Comparison of ENCODE assay signal across 13 mouse cellular contexts in the genomic region with DNA sequence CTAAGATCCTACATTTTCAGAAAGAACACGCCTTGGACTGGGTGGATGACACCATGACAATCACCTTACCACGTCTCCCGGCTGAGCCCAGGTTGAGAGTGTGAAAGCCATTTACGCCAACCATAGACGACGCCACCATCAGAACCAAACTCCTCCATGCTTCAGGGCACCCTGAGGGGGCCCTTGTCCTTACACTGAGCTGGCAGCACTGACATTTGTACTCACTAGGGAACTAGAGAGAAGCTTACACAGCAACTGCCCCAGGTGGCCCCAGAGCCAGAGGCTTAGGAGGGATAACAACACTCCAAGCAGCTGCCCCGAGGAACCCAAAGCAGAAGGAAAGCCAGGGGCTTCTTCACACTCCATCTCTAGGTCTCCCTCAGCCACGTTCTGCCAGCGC. TPM values are rescaled to one million over a fixed set of nuclear protein-coding genes. Genes with fewer than 3 reads are reported as not detected.
DNase-seq lines count a peak whose midpoint lies in the region; ATAC-seq lines count a peak whose summit lies in the region.
"Had no signal": no experiment of that assay in that cellular context is flagged by ENCODE, and none has a peak within 500 bp of the region (broad histone marks: within the 10 kb centered on the region; RNA-seq: fewer than 3 reads in every experiment).

No protein-coding gene starts in this region.

- WGBS in heart, embryonic 11.5 days (ENCODE audit: insufficient replicate concordance) = 40% methylated on average over 9 of the region's 9 CpGs
- 78% methylated on average over 9 of the region's 9 CpGs for WGBS in neural tube, embryonic 12.5 days
- 68% methylated on average over 9 of the region's 9 CpGs for WGBS in limb, embryonic 12.5 days

- ATAC-seq in heart, embryonic 11.5 days (replicated peaks; ENCODE audit: insufficient number of reproducible peaks, low FRiP score, low TSS enrichment) = no peak
- ATAC-seq in neural tube, embryonic 12.5 days (ENCODE audit: low FRiP score, low read depth) = no peak
- no peak for ATAC-seq in limb, embryonic 12.5 days (ENCODE audit: insufficient number of reproducible peaks, insufficient read depth, low FRiP score, low TSS enrichment, low read depth)
- no peak for ATAC-seq in monocyte, adult 5-6 weeks (replicated peaks; ENCODE audit: insufficient number of reproducible peaks, low FRiP score, low TSS enrichment, poor library complexity, severe bottlenecking)

- peak overlapping the region; percentile 93 for H3K4me3 ChIP-seq in heart, embryonic 11.5 days (ENCODE audit: low read depth, low read length)
- no peak overlapping the region for H3K4me3 ChIP-seq in neural tube, embryonic 12.5 days
- no peak overlapping the region for H3K4me3 ChIP-seq in limb, embryonic 12.5 days (replicated peaks)

- peak overlapping the region; percentile 75 for H3K4me2 ChIP-seq in heart, embryonic 11.5 days
- peak overlapping the region; percentile 77 for H3K4me2 ChIP-seq in neural tube, embryonic 12.5 days (replicated peaks)
- peak overlapping the region; percentile 94; the same call in 1 of the 2 replicates for H3K4me2 ChIP-seq in limb, embryonic 12.5 days

- peaks cover 58% of the 10 kb centered on the region for H3K4me1 ChIP-seq in heart, embryonic 11.5 days (ENCODE audit: control insufficient read depth, insufficient read depth, low read length)
- peaks cover 45% of the 10 kb centered on the region for H3K4me1 ChIP-seq in neural tube, embryonic 12.5 days
- peaks cover 46% of the 10 kb centered on the region for H3K4me1 ChIP-seq in limb, embryonic 12.5 days (replicated peaks)

- peak overlapping the region; percentile 75 for H3K9ac ChIP-seq in heart, embryonic 11.5 days (ENCODE audit: low read depth, low read length)
- H3K9ac ChIP-seq in neural tube, embryonic 12.5 days = 0 out of 2 replicates have a peak overlapping the region, but pooled peaks have one; percentile 21
- 0 out of 2 replicates have a peak overlapping the region, but pooled peaks have one; percentile 9 for H3K9ac ChIP-seq in limb, embryonic 12.5 days (replicated peaks)

- no peak for DNase-seq in heart, postnatal 10 days
- DNase-seq in neural tube, embryonic 10.5 days (ENCODE audit: extremely low spot score, low spot score) = no peak
- no peak for DNase-seq in right cerebral cortex, postnatal 36 days (ENCODE audit: low spot score in 2 of 2)
- DNase-seq in cerebellum, postnatal 4 days (ENCODE audit: low spot score in 2 of 2) = no peak
- DNase-seq: adrenal gland, postnatal 36 days; embryo, embryonic 11 days had no signal

- peaks cover 9% of the 10 kb centered on the region for H3K36me3 ChIP-seq in heart, embryonic 11.5 days (ENCODE audit: control insufficient read depth, insufficient read depth, low read length)
- H3K36me3 ChIP-seq in neural tube, embryonic 12.5 days = peaks cover 25% of the 10 kb centered on the region
- peaks cover 45% of the 10 kb centered on the region for H3K36me3 ChIP-seq in limb, embryonic 12.5 days

- H3K27me3 ChIP-seq in heart, embryonic 11.5 days (ENCODE audit: control insufficient read depth, insufficient read depth, low read length) = no peaks in the 10 kb centered on the region
- no peaks in the 10 kb centered on the region for H3K27me3 ChIP-seq in neural tube, embryonic 12.5 days (replicated peaks)
- H3K27me3 ChIP-seq in limb, embryonic 12.5 days = no peaks in the 10 kb centered on the region

- peak overlapping the region; percentile 95 for H3K27ac ChIP-seq in heart, embryonic 11.5 days (ENCODE audit: low read depth, low read length)
- H3K27ac ChIP-seq in neural tube, embryonic 12.5 days = no peak overlapping the region
- no peak overlapping the region for H3K27ac ChIP-seq in limb, embryonic 12.5 days

- no peaks in the 10 kb centered on the region for H3K9me3 ChIP-seq in heart, embryonic 11.5 days (replicated peaks; ENCODE audit: control insufficient read depth, low read length)
- no peaks in the 10 kb centered on the region for H3K9me3 ChIP-seq in neural tube, embryonic 12.5 days
- no peaks in the 10 kb centered on the region for H3K9me3 ChIP-seq in limb, embryonic 12.5 days

- intact Hi-C loops in heart, postnatal 10 days (cut with DNase I) = no loop called here

RNA-seq across cellular contexts. Expression of gene Adcy6, which starts 3.1 kb away (rescaled TPM):
- polyA plus RNA-seq in heart, embryonic 11.5 days (2014; fragmentation: Nextera tagmentation; extraction: Ambion mirVana) = 24.5 and 34.8 TPM in 2 replicates
- 100 to 1,000 TPM; 187 to 200 TPM for total RNA-seq in heart, postnatal 10 days (2021)
- polyA plus RNA-seq in neural tube, embryonic 12.5 days (2016; fragmentation: Nextera tagmentation; extraction: Ambion mirVana) = 14.5 and 16.3 TPM in 2 replicates
- 22.1 and 25.7 TPM in 2 replicates for polyA plus RNA-seq in limb, embryonic 12.5 days (2016; fragmentation: Nextera tagmentation; extraction: Ambion mirVana)
- total RNA-seq in monocyte, adult 5-6 weeks (2017) = 0.96 to 3.7 TPM in 2 of 3 replicates, not detected in the other

RNA-seq across cellular contexts. Expression of gene Cacnb3, which starts 23.9 kb away (rescaled TPM):
- 9.8 and 9.9 TPM in 2 replicates for polyA plus RNA-seq in heart, embryonic 11.5 days (2014; fragmentation: Nextera tagmentation; extraction: Ambion mirVana)
- total RNA-seq in heart, postnatal 10 days (2021) = 10 to 100 TPM; 13.6 to 14.0 TPM
- 108 and 127 TPM in 2 replicates for polyA plus RNA-seq in neural tube, embryonic 12.5 days (2016; fragmentation: Nextera tagmentation; extraction: Ambion mirVana)
- 43.1 and 44.3 TPM in 2 replicates for polyA plus RNA-seq in limb, embryonic 12.5 days (2016; fragmentation: Nextera tagmentation; extraction: Ambion mirVana)
- 0.68 to 1.3 TPM in 2 of 3 replicates, not detected in the other for total RNA-seq in monocyte, adult 5-6 weeks (2017)
- total RNA-seq: granulocyte monocyte progenitor cell, adult 5-6 weeks; neutrophil, adult 5-6 weeks had no signal

RNA-seq across cellular contexts. Expression of gene 4930415O20Rik, which starts 35.9 kb away (rescaled TPM):
- polyA plus RNA-seq in heart, embryonic 11.5 days (2014; fragmentation: Nextera tagmentation; extraction: Ambion mirVana) = 0.73 and 1.0 TPM in 2 replicates
- total RNA-seq in heart, postnatal 10 days (2021) = under 1 TPM in 1 of 2 experiments, not detected in 1; 0.53 TPM
- polyA plus RNA-seq in neural tube, embryonic 12.5 days (2016; fragmentation: Nextera tagmentation; extraction: Ambion mirVana) = not detected in 2 replicates
- polyA plus RNA-seq in limb, embryonic 12.5 days (2016; fragmentation: Nextera tagmentation; extraction: Ambion mirVana) = 0.69 TPM in 1 of 2 replicates, not detected in the other
- total RNA-seq in monocyte, adult 5-6 weeks (2017) = not detected in 3 replicates
- total RNA-seq: granulocyte monocyte progenitor cell, adult 5-6 weeks; left cerebral cortex, postnatal 36 days; neutrophil, adult 5-6 weeks had no signal

RNA-seq across cellular contexts. Expression of gene Ccnt1, which starts 36.0 kb away (rescaled TPM):
- 38.1 and 42.3 TPM in 2 replicates for polyA plus RNA-seq in heart, embryonic 11.5 days (2014; fragmentation: Nextera tagmentation; extraction: Ambion mirVana)
- total RNA-seq in heart, postnatal 10 days (2021) = 10 to 100 TPM; 34.5 to 40.0 TPM
- polyA plus RNA-seq in neural tube, embryonic 12.5 days (2016; fragmentation: Nextera tagmentation; extraction: Ambion mirVana) = 65.7 and 65.8 TPM in 2 replicates
- 54.0 and 59.4 TPM in 2 replicates for polyA plus RNA-seq in limb, embryonic 12.5 days (2016; fragmentation: Nextera tagmentation; extraction: Ambion mirVana)
- total RNA-seq in monocyte, adult 5-6 weeks (2017) = 112 to 132 TPM (median 124 TPM) in 3 replicates

RNA-seq across cellular contexts. Expression of gene Ddx23, which starts 56.0 kb away (rescaled TPM):
- 11.2 and 19.6 TPM in 2 replicates for polyA plus RNA-seq in heart, embryonic 11.5 days (2014; fragmentation: Nextera tagmentation; extraction: Ambion mirVana)
- total RNA-seq in heart, postnatal 10 days (2021) = 10 to 100 TPM; 55.2 to 57.2 TPM
- 16.4 and 23.2 TPM in 2 replicates for polyA plus RNA-seq in neural tube, embryonic 12.5 days (2016; fragmentation: Nextera tagmentation; extraction: Ambion mirVana)
- polyA plus RNA-seq in limb, embryonic 12.5 days (2016; fragmentation: Nextera tagmentation; extraction: Ambion mirVana) = 24.5 and 31.5 TPM in 2 replicates
- 106 to 143 TPM (median 108 TPM) in 3 replicates for total RNA-seq in monocyte, adult 5-6 weeks (2017)

Comparison
In these comparisons a context has a peak if more than half of its experiments do, and no peak if none do; other contexts are left out.
1. H3K9ac ChIP-seq: peak in every context shown above with its lines; median percentile 75 in heart, embryonic 11.5 days; 21 in neural tube, embryonic 12.5 days; 9 in limb, embryonic 12.5 days.